In the genomic region with DNA sequence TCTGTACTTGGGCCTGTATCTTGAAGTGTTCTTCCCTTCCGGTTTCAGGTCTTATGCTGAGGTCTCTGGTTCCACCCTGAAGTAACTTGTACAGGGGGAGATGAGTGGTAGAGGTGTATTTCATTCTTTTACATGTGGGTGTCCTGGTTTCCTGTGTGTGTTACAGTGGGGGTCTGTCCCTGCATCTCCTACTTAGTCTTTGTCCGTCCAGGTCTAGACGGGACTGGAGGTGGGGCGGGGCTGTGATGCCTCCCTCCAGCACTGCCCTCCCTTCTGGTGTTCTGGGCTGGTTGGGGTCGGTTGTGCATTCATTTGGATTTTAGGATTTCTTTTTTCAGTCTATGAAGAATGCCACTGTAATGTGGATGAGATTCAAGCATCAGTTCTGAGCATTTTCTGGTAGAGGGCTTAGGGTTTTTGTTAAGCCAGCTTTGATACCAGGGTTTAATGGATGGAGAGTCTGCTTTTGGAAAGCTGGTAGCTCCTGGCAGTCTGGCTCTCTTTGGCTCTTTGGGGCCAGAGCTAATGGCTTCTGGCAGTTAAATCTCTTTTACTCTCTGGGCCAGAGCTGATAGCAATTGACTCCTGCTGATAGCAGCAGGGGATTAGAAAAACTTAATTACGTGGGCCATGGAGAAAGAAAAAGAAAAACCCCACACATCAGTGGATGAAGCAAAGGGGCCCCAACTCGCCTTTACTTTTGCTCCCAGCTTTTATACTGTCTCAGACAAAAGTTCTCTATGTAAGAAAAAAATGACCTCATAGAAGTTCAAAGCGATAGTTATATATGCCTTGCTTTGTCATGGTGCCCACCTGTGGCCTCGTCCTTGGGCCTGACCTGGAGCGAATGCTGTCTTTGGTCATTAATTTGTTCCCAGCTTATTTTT, we compare ENCODE assay signal across 18 mouse cellular contexts.
A peak's percentile ranks its signal among the peaks of the same experiment; 100 is the strongest.
DNase-seq lines count a peak whose midpoint lies in the region; ATAC-seq lines count a peak whose summit lies in the region.
"Had no signal": no experiment of that assay in that cellular context is flagged by ENCODE, and none has a peak within 500 bp of the region (broad histone marks: within the 10 kb centered on the region; RNA-seq: fewer than 3 reads in every experiment).

No protein-coding gene starts in this region.

- peaks cover 18% of the 10 kb centered on the region for H3K4me1 ChIP-seq in hindbrain, embryonic 13.5 days (replicated peaks)
- H3K4me1 ChIP-seq in hindbrain, embryonic 11.5 days (replicated peaks; ENCODE audit: control insufficient read depth, insufficient read depth, low read length): no peaks in the 10 kb centered on the region
- peaks cover 18% of the 10 kb centered on the region for H3K4me1 ChIP-seq in forebrain, embryonic 15.5 days

- H3K4me3 ChIP-seq in hindbrain, embryonic 13.5 days: no peak overlapping the region
- H3K4me3 ChIP-seq in hindbrain, embryonic 11.5 days (ENCODE audit: low read depth, low read length): no peak overlapping the region
- no peak overlapping the region for H3K4me3 ChIP-seq in forebrain, embryonic 15.5 days
- H3K4me3 ChIP-seq: intestine, embryonic 15.5 days; liver, embryonic 13.5 days; megakaryocyte, embryonic 14.5 days; neural tube, embryonic 12.5 days had no signal

- peaks cover 16% of the 10 kb centered on the region for H3K36me3 ChIP-seq in hindbrain, embryonic 13.5 days
- no peaks in the 10 kb centered on the region for H3K36me3 ChIP-seq in hindbrain, embryonic 11.5 days (ENCODE audit: control insufficient read depth, insufficient read depth, low read length)
- H3K36me3 ChIP-seq in forebrain, embryonic 15.5 days: no peaks in the 10 kb centered on the region
- H3K36me3 ChIP-seq: G1E; intestine, embryonic 15.5 days; liver, embryonic 13.5 days had no signal

- DNase-seq in hindbrain, embryonic 11.5 days (ENCODE audit: low spot score): no peak
- peak; percentile 16 for DNase-seq in mesoderm, embryonic 11.5 days (ENCODE audit: low read depth, low spot score)
- peak; percentile 45 for DNase-seq in retina, embryonic 14.5 days (ENCODE audit: low spot score)
- DNase-seq in adrenal gland, postnatal 10 days: no peak
- no peak for DNase-seq in c-Kit-positive CD71-positive TER-119-positive erythroid progenitor cells, embryonic 14.5 days (ENCODE audit: low spot score)
- no peak for DNase-seq in natural killer cell, adult 2 months (ENCODE audit: low spot score in 2 of 2)
- DNase-seq: adrenal gland, adult 8-10 months; cerebellum, postnatal 36 days; heart, postnatal 10 days; liver, embryonic 13.5 days; thymus, adult 2 months had no signal

- no peaks in the 10 kb centered on the region for H3K27me3 ChIP-seq in hindbrain, embryonic 13.5 days
- H3K27me3 ChIP-seq in hindbrain, embryonic 11.5 days (ENCODE audit: control insufficient read depth, insufficient read depth, low read length): no peaks in the 10 kb centered on the region
- H3K27me3 ChIP-seq in forebrain, embryonic 15.5 days: no peaks in the 10 kb centered on the region
- H3K27me3 ChIP-seq: intestine, embryonic 15.5 days; liver, embryonic 13.5 days; megakaryocyte, embryonic 14.5 days; neural tube, embryonic 12.5 days had no signal

- no peak overlapping the region for H3K4me2 ChIP-seq in hindbrain, embryonic 13.5 days
- no peak overlapping the region for H3K4me2 ChIP-seq in hindbrain, embryonic 11.5 days (replicated peaks; ENCODE audit: low read depth, low read length)
- no peak overlapping the region for H3K4me2 ChIP-seq in forebrain, embryonic 15.5 days (replicated peaks)
- H3K4me2 ChIP-seq: intestine, embryonic 15.5 days; liver, embryonic 13.5 days; neural tube, embryonic 12.5 days had no signal

- H3K9me3 ChIP-seq in hindbrain, embryonic 13.5 days: no peaks in the 10 kb centered on the region
- no peaks in the 10 kb centered on the region for H3K9me3 ChIP-seq in hindbrain, embryonic 11.5 days (ENCODE audit: control insufficient read depth, low read length)
- H3K9me3 ChIP-seq in forebrain, embryonic 15.5 days: no peaks in the 10 kb centered on the region
- H3K9me3 ChIP-seq: G1E; intestine, embryonic 15.5 days; liver, embryonic 13.5 days; megakaryocyte, embryonic 14.5 days; neural tube, embryonic 12.5 days had no signal

- peak overlapping the region; percentile 55 for H3K27ac ChIP-seq in hindbrain, embryonic 13.5 days
- H3K27ac ChIP-seq in hindbrain, embryonic 11.5 days (ENCODE audit: low read depth, low read length): no peak overlapping the region
- H3K27ac ChIP-seq in forebrain, embryonic 15.5 days (replicated peaks): peak overlapping the region; percentile 29; the same call in 1 of the 2 replicates
- H3K27ac ChIP-seq: intestine, embryonic 15.5 days; kidney, postnatal 0 days; liver, embryonic 13.5 days; neural tube, embryonic 12.5 days had no signal

- 45% methylated on average over 10 of the region's 10 CpGs for WGBS in hindbrain, embryonic 13.5 days
- WGBS in hindbrain, embryonic 11.5 days: 46% methylated on average over 10 of the region's 10 CpGs
- 9% methylated on average over 10 of the region's 10 CpGs for WGBS in forebrain, embryonic 15.5 days

- no peak for ATAC-seq in hindbrain, embryonic 13.5 days (ENCODE audit: low FRiP score)
- ATAC-seq in hindbrain, embryonic 11.5 days (ENCODE audit: low FRiP score): no peak
- 0 out of 2 replicates have a peak, but pooled peaks have one; percentile 11 for ATAC-seq in forebrain, embryonic 15.5 days (replicated peaks)
- ATAC-seq: intestine, embryonic 15.5 days had no signal

- H3K9ac ChIP-seq in hindbrain, embryonic 13.5 days: no peak overlapping the region
- H3K9ac ChIP-seq in hindbrain, embryonic 11.5 days (ENCODE audit: low read depth, low read length): no peak overlapping the region
- no peak overlapping the region for H3K9ac ChIP-seq in forebrain, embryonic 15.5 days (replicated peaks)
- H3K9ac ChIP-seq: intestine, embryonic 15.5 days; liver, embryonic 13.5 days; neural tube, embryonic 12.5 days had no signal

Comparison
In these comparisons a context has a peak if more than half of its experiments do, and no peak if none do; other contexts are left out.
1. DNase-seq: peak in mesoderm, embryonic 11.5 days (single experiment) and retina, embryonic 14.5 days (single experiment); none in hindbrain, embryonic 11.5 days (single experiment), adrenal gland, postnatal 10 days (single experiment), c-Kit-positive CD71-positive TER-119-positive erythroid progenitor cells, embryonic 14.5 days (single experiment) and natural killer cell, adult 2 months (0 of 2).